Mouse (Mus musculus): ENCODE measurements around the gene Abcg8. TPM values are rescaled to one million over a fixed set of nuclear protein-coding genes. Genes with fewer than 3 reads are reported as not detected.

Abcg8 gene
- polyA plus RNA-seq, 1 experiment from 2014 or later = not detected

DNA sequence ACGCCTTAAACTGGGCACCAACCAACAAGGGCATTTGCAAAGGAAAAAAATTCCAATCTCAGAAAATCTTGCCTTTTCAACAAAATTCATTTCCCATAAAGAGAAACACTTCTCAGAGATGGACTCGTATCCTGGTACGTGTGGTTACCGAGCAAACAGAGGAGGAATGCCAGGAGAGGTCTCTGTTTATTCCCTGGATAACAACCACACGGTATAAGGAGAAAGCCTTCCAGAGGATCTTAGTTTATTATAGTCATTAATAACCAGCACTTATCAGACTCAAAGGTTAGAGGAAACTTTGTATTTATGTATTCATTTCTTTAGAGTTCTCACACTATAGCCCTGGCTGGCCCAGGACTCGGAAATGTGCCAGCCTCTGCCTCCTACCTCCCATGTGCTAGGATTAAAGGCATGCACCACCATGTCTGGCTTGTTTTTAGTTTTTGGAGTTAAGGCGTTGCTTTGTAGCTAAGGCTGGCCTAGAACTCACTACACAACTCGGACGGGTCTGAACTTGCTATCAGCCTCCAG lies 72.1 kb downstream of the Abcg8 start:
- Histone ChIP-seq H3K9me3 (ENCODE audit: control insufficient read depth, low read length) (no peaks in the 10 kb centered on the region), H3K4me3 (ENCODE audit: low read depth, low read length) (no peak overlapping the region), H3K36me3 (ENCODE audit: control insufficient read depth, insufficient read depth, low read length) (no peaks in the 10 kb centered on the region), H3K27me3 (ENCODE audit: control insufficient read depth, insufficient read depth, low read length) (no peaks in the 10 kb centered on the region), H3K4me2 (ENCODE audit: low read depth) (no peak overlapping the region), H3K9ac (ENCODE audit: low read length) (no peak overlapping the region), H3K27ac (ENCODE audit: low read depth, low read length) (no peak overlapping the region), H3K4me1 (ENCODE audit: control insufficient read depth, insufficient read depth, low read length) (peaks cover 5% of the 10 kb centered on the region; the same call in 1 of the 2 replicates)
- DNase-seq (ENCODE audit: low spot score) (no peak), ATAC-seq (ENCODE audit: insufficient read depth, low FRiP score, low TSS enrichment) (no peak)
- WGBS = 91% methylated on average over 9 of the region's 9 CpGs

DNA sequence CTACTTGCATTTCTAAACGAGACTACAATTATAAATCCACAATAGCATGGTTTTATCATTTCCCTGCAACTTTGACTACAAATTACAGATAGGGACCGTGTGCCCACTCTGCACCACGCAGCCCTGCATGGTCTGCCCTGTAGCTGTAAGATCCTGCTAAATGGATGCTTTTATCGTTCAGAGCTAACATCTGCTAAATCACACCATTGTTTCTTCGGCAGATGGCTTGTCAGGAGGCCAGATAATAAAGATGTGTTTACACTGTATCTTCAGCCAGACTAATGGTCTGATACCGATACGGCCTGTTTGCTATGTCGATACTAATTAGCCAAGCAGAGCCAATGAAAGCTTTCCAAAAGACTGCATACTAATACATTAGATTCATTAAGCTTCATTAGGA lies 73.2 kb downstream of the Abcg8 start:
- ATAC-seq (ENCODE audit: insufficient read depth, low FRiP score, low TSS enrichment) = 0 out of 2 replicates have a peak, but pooled peaks have one; percentile 58
- WGBS = 70% methylated on average over 8 of the region's 8 CpGs
- Histone ChIP-seq H3K27ac (ENCODE audit: low read depth, low read length) (no peak overlapping the region), H3K4me3 (ENCODE audit: low read depth, low read length) (no peak overlapping the region), H3K27me3 (ENCODE audit: control insufficient read depth, insufficient read depth, low read length) (no peaks in the 10 kb centered on the region), H3K4me2 (ENCODE audit: low read depth) (no peak overlapping the region), H3K4me1 (ENCODE audit: control insufficient read depth, insufficient read depth, low read length) (peaks cover 5% of the 10 kb centered on the region; the same call in 1 of the 2 replicates), H3K9ac (ENCODE audit: low read length) (no peak overlapping the region), H3K9me3 (ENCODE audit: control insufficient read depth, low read length) (no peaks in the 10 kb centered on the region), H3K36me3 (ENCODE audit: control insufficient read depth, insufficient read depth, low read length) (no peaks in the 10 kb centered on the region)
- no peak for DNase-seq (ENCODE audit: low spot score)

Other genes starting within 250 kb of the Abcg8 start
- gene Thada, start 210.1 kb upstream of the Abcg8 start, polyA plus RNA-seq (2014; fragmentation: Nextera tagmentation; extraction: Ambion mirVana) = 10.0 and 10.9 TPM in 2 replicates
- 4.2 and 5.2 TPM in 2 replicates for gene Plekhh2, start 164.4 kb upstream of the Abcg8 start, polyA plus RNA-seq (2014; fragmentation: Nextera tagmentation; extraction: Ambion mirVana)
- gene Dync2li1, start 49.8 kb upstream of the Abcg8 start, polyA plus RNA-seq (2014; fragmentation: Nextera tagmentation; extraction: Ambion mirVana) = 29.6 and 30.4 TPM in 2 replicates
- 0.16 and 0.52 TPM in 2 replicates for gene Abcg5, start 6.7 kb downstream of the Abcg8 start, polyA plus RNA-seq (2014; fragmentation: Nextera tagmentation; extraction: Ambion mirVana)
- gene Lrpprc, start 114.5 kb downstream of the Abcg8 start, polyA plus RNA-seq (2014; fragmentation: Nextera tagmentation; extraction: Ambion mirVana) = 56.3 and 58.4 TPM in 2 replicates